Mouse (Mus musculus) E14TG2a.4 (cell line): ENCODE data around the gene Hoxd1.

ENCODE experiments used
- CTCF ChIP-seq: conservative IDR thresholded peaks from 2 replicates; pipeline ENCODE4 v1.5.1; 2014; ENCODE audit warnings: low read length
- POU5F1 ChIP-seq: IDR thresholded peaks from 2 replicates; pipeline ENCODE4 v1.6.1; 2014; ENCODE audit warnings: low read length, borderline replicate concordance

- TF ChIP-seq CTCF = no peak
- no peak for TF ChIP-seq POU5F1
These were observed 38.4 kb upstream of the Hoxd1 start for GRCm38 (mm10) chr2:74724244-74725015.
